Mouse (Mus musculus) embryonic facial prominence, embryonic 12.5 days (tissue): Measurements from ENCODE around the gene Glt6d1. TPM values are rescaled to one million over a fixed set of nuclear protein-coding genes. Genes with fewer than 3 reads are reported as not detected.
A peak's percentile ranks its signal among the peaks of the same experiment; 100 is the strongest.
"Not testable (repeated sequence)": the region's sequence is repeated elsewhere in the genome, so short reads cannot be mapped to it uniquely, and the experiment has no call there.

Source experiments
- ATAC-seq: fragments of 200-750 bp; cut with Nextera tagmentation; 2 replicates; pipeline ENCODE4 v1.8.0; 2017; ENCODE audit not compliant: insufficient number of reproducible peaks, insufficient read depth, low FRiP score, low TSS enrichment
- H3K27ac ChIP-seq: fragments of 300-500 bp; sonication (generic); 2 replicates; pipeline ENCODE4 v1.5.1; 2016; ENCODE audit warnings: mild to moderate bottlenecking
- H3K27me3 ChIP-seq: fragments of 300-500 bp; sonication (generic); 2 replicates; pipeline ENCODE4 v1.6.1; 2016; ENCODE audit warnings: mild to moderate bottlenecking, moderate library complexity
- H3K36me3 ChIP-seq: fragments of 300-500 bp; sonication (generic); 2 replicates; pipeline ENCODE4 v1.6.1; 2016; ENCODE audit warnings: mild to moderate bottlenecking
- H3K4me1 ChIP-seq: fragments of 300-500 bp; sonication (generic); 2 replicates; pipeline ENCODE4 v1.6.1; 2016
- H3K4me2 ChIP-seq: fragments of 300-500 bp; sonication (generic); replicated peaks from 2 replicates; pipeline ENCODE4 v1.6.1; 2016; ENCODE audit warnings: mild to moderate bottlenecking, moderate library complexity
- H3K4me3 ChIP-seq: fragments of 300-500 bp; sonication (generic); 2 replicates; pipeline ENCODE4 v1.5.1; 2016; ENCODE audit warnings: mild to moderate bottlenecking
- H3K9ac ChIP-seq: fragments of 300-500 bp; sonication (generic); 2 replicates; pipeline ENCODE4 v1.6.1; 2016; ENCODE audit warnings: mild to moderate bottlenecking, moderate library complexity
- H3K9me3 ChIP-seq: fragments of 300-500 bp; sonication (generic); 2 replicates; pipeline ENCODE4 v1.6.1; 2016; ENCODE audit warnings: mild to moderate bottlenecking, moderate library complexity
- WGBS: fragments of 180-500 bp; shearing (Covaris S2); methylation state at CpG from one replicate; pipeline ENCODE4 v1.1.7; 2016; 5-methylcytosine and 5-hydroxymethylcytosine counted together
- polyA plus RNA-seq: library from polyadenylated mRNA; unstranded; fragments of >200 nt; fragmentation: Nextera tagmentation; extraction: Ambion mirVana; gene quantifications from 2 replicates; pipeline ENCODE4 v1.2.1, GENCODE M21; 2016

The Glt6d1 gene
- polyA plus RNA-seq = not detected in 2 replicates

GRCm38 (mm10) chr2:25815748-25816147 is at the start of gene Glt6d1:
Gene Glt6d1, minus strand, starts transcription at chr2:25815848.
- not testable (repeated sequence) for H3K4me1 ChIP-seq, H3K36me3 ChIP-seq, H3K27me3 ChIP-seq, ATAC-seq, H3K27ac ChIP-seq, H3K4me2 ChIP-seq, H3K9ac ChIP-seq, H3K9me3 ChIP-seq, H3K4me3 ChIP-seq
- WGBS = 57% methylated on average over 1 of the region's 1 CpGs

DNA sequence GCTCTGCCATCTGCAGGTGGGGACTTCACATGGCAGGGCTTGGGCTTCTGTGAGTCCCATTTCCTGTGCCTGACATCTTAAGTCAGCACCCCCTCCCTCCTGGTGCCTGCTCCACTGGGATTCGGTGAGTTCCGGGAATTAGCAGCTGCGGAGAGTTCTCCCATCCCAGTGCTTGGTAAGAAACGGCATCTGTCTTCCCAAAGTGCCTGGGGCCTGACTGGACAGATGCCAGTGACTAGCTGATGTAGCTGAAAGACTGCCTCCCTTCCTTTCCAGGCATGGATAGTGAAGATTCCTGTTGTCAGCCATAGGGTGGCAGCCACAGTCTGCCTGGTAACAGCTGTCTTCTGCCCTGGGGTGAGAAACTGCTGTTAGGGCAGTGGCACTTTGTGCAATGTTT is 49.8 kb upstream of the Glt6d1 start:
- H3K9ac ChIP-seq = no peak overlapping the region
- no peaks in the 10 kb centered on the region for H3K9me3 ChIP-seq
- H3K4me1 ChIP-seq = peaks cover 14% of the 10 kb centered on the region
- 7% methylated on average over 4 of the region's 4 CpGs for WGBS
- no peak for ATAC-seq
- no peak overlapping the region for H3K4me3 ChIP-seq
- no peak overlapping the region for H3K27ac ChIP-seq
- peaks cover 43% of the 10 kb centered on the region for H3K27me3 ChIP-seq
- no peaks in the 10 kb centered on the region for H3K36me3 ChIP-seq
- no peak overlapping the region for H3K4me2 ChIP-seq

GRCm38 (mm10) chr2:25864230-25864629 is 48.6 kb upstream of the Glt6d1 start:
- no peak overlapping the region for H3K27ac ChIP-seq
- 0 out of 2 replicates have a peak overlapping the region, but pooled peaks have one; percentile 15 for H3K9ac ChIP-seq
- H3K4me2 ChIP-seq = peak overlapping the region; percentile 96
- no peak for ATAC-seq
- peaks cover 43% of the 10 kb centered on the region for H3K27me3 ChIP-seq
- H3K4me1 ChIP-seq = peaks cover 14% of the 10 kb centered on the region
- WGBS = 6% methylated on average over 18 of the region's 18 CpGs
- H3K4me3 ChIP-seq = peak overlapping the region; percentile 42
- H3K9me3 ChIP-seq = no peaks in the 10 kb centered on the region
- H3K36me3 ChIP-seq = no peaks in the 10 kb centered on the region

GRCm38 (mm10) chr2:25863337-25864131 is 47.9 kb upstream of the Glt6d1 start, which contains the start of gene Kcnt1:
Gene Kcnt1, plus strand, starts transcription at chr2:25863734.
- Histone ChIP-seq H3K4me3 (peak within 1 kb of the TSS; percentile 42), H3K36me3 (no peaks in the 10 kb centered on the region), H3K4me1 (peaks cover 14% of the 10 kb centered on the region), H3K27ac (no peak within 1 kb of the TSS), H3K9ac (peak within 1 kb of the TSS; percentile 15; the same call in 1 of the 2 replicates), H3K4me2 (peak within 1 kb of the TSS; percentile 96), H3K27me3 (peaks cover 43% of the 10 kb centered on the region), H3K9me3 (no peaks in the 10 kb centered on the region)
- under 1% methylated on average over 47 of the region's 53 CpGs for WGBS
- ATAC-seq = no peak

GRCm38 (mm10) chr2:25862696-25863270 is 47.1 kb upstream of the Glt6d1 start:
- Histone ChIP-seq H3K36me3 (no peaks in the 10 kb centered on the region), H3K4me3 (no peak overlapping the region), H3K27ac (no peak overlapping the region), H3K9ac (no peak overlapping the region), H3K4me2 (peak overlapping the region; percentile 96), H3K27me3 (peaks cover 43% of the 10 kb centered on the region), H3K4me1 (peaks cover 14% of the 10 kb centered on the region), H3K9me3 (no peaks in the 10 kb centered on the region)
- WGBS = 67% methylated on average over 5 of the region's 5 CpGs
- no peak for ATAC-seq

DNA sequence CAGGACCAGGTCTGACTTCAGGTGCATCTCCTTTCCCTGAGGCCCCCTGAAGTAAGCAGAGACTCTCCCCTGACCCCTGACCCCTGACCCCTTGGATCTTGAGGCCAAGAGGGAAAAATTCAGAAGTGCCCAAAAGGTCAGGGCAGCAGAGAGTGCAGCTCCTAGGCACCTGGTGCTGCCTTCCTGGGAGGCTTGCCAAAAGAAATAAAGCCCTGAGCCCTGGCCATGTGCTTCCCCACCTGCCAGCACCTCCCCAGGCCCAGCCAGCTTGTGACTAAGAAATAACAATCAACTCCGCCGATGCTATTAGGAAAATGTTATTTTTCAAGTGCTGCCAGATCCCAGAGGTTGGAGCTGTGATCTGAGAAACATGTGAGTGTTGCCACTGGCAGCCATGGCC is 46.4 kb upstream of the Glt6d1 start:
- Histone ChIP-seq H3K9me3 (no peaks in the 10 kb centered on the region), H3K27me3 (peaks cover 43% of the 10 kb centered on the region), H3K4me1 (peaks cover 14% of the 10 kb centered on the region), H3K4me2 (no peak overlapping the region), H3K36me3 (no peaks in the 10 kb centered on the region), H3K4me3 (no peak overlapping the region), H3K9ac (no peak overlapping the region), H3K27ac (no peak overlapping the region)
- ATAC-seq = no peak
- 64% methylated on average over 2 of the region's 2 CpGs for WGBS

- WGBS = 72% methylated on average over 3 of the region's 3 CpGs
- H3K9me3 ChIP-seq = no peaks in the 10 kb centered on the region
- no peak overlapping the region for H3K9ac ChIP-seq
- peaks cover 14% of the 10 kb centered on the region for H3K4me1 ChIP-seq
- no peaks in the 10 kb centered on the region for H3K36me3 ChIP-seq
- no peak for ATAC-seq
- H3K4me3 ChIP-seq = no peak overlapping the region
- peaks cover 25% of the 10 kb centered on the region for H3K27me3 ChIP-seq
- no peak overlapping the region for H3K4me2 ChIP-seq
- H3K27ac ChIP-seq = no peak overlapping the region
Measured at GRCm38 (mm10) chr2:25859891-25860290, 44.2 kb upstream of the Glt6d1 start.

DNA sequence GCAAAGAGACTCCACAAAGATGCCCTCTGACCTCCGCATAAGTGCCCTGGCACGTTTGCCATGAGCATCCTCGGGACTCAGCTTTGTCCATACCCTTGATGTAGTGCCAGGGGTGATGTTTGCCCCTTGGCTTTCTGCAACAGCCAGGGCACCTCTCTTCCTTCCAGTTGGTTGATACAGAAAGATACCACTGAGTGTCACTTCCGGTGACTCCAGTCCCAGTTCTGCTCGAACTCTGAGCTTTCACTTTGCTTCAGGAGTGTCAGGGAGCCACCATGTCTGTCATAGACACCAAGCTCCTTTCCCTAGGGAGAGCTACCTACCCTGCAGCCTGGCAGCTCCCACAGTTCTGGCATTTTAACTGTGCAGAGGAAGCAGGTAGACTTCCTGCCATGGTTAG is 38.4 kb upstream of the Glt6d1 start:
- Histone ChIP-seq H3K4me1 (no peaks in the 10 kb centered on the region), H3K4me3 (no peak overlapping the region), H3K27ac (no peak overlapping the region), H3K36me3 (no peaks in the 10 kb centered on the region), H3K27me3 (no peaks in the 10 kb centered on the region), H3K9me3 (no peaks in the 10 kb centered on the region), H3K4me2 (no peak overlapping the region), H3K9ac (no peak overlapping the region)
- WGBS = 77% methylated on average over 5 of the region's 5 CpGs
- no peak for ATAC-seq

GRCm38 (mm10) chr2:25852626-25853025 is 37.0 kb upstream of the Glt6d1 start:
- H3K9ac ChIP-seq = no peak overlapping the region
- no peaks in the 10 kb centered on the region for H3K36me3 ChIP-seq
- H3K9me3 ChIP-seq = no peaks in the 10 kb centered on the region
- H3K4me3 ChIP-seq = no peak overlapping the region
- no peak overlapping the region for H3K27ac ChIP-seq
- H3K4me1 ChIP-seq = no peaks in the 10 kb centered on the region
- H3K27me3 ChIP-seq = no peaks in the 10 kb centered on the region
- H3K4me2 ChIP-seq = no peak overlapping the region
- no peak for ATAC-seq
- WGBS = 45% methylated on average over 3 of the region's 3 CpGs

DNA sequence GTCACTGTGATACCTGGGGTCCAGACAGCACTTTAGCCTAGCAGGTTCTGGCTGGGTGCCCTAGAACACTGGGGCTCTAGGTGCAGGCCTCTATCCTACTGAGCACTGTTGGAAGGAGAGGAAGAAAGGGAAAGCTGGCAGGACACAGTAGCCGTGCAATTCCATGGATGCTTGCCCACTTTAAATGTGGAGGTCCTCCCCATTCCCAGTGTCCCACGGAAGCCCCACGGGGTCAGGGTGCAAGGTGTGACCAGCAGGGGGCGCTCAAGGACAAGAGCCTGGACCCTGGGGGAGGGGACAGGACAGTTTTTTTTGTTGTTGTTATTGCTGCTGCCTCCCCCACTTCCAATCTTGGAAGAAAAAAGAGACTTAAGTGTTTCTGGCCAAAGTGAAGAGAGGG is 34.7 kb upstream of the Glt6d1 start:
- H3K9me3 ChIP-seq = no peaks in the 10 kb centered on the region
- ATAC-seq = no peak
- WGBS = 17% methylated on average over 4 of the region's 4 CpGs

DNA sequence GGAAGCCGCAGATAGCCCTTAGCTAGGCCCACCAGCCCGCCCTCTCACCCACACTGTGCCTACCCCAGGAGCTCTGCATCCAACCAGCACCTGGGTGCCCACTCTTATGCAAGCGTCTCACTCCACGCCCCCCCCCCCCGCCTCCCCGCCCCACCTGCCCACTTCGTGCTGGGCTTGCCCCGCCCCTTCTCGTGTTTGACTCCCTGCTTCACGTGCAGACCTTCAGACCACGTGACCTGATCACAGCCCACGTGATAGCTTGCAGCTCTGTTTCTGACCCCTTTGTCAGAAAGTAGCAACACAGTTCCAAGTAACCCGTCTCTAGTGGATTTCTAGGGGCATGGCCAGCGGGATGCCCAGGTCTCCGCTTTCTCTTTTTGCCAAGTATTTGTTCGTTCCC is 31.6 kb upstream of the Glt6d1 start, which contains the start of gene Sohlh1:
TSS of gene Sohlh1 (minus strand) at position 23 of the 400 bp plus-strand sequence.
- WGBS = 77% methylated on average over 14 of the region's 16 CpGs
- ATAC-seq = no peak
- Histone ChIP-seq H3K27me3 (no peaks in the 10 kb centered on the region), H3K4me2 (no peak within 1 kb of the TSS), H3K9me3 (no peaks in the 10 kb centered on the region), H3K36me3 (no peaks in the 10 kb centered on the region), H3K4me1 (no peaks in the 10 kb centered on the region), H3K9ac (no peak within 1 kb of the TSS), H3K27ac (0 out of 2 replicates have a peak within 1 kb of the TSS, but pooled peaks have one; percentile 11), H3K4me3 (no peak within 1 kb of the TSS)

More for the DNA sequence above, 34.7 kb upstream of the Glt6d1 start:
- Histone ChIP-seq H3K27ac (no peak overlapping the region), H3K4me3 (no peak overlapping the region), H3K9ac (no peak overlapping the region), H3K4me2 (no peak overlapping the region), H3K27me3 (no peaks in the 10 kb centered on the region), H3K36me3 (no peaks in the 10 kb centered on the region), H3K4me1 (no peaks in the 10 kb centered on the region)

- no peaks in the 10 kb centered on the region for H3K4me1 ChIP-seq
- H3K4me2 ChIP-seq = no peak overlapping the region
- WGBS = 76% methylated on average over 8 of the region's 8 CpGs
- 0 out of 2 replicates have a peak overlapping the region, but pooled peaks have one; percentile 11 for H3K27ac ChIP-seq
- H3K27me3 ChIP-seq = no peaks in the 10 kb centered on the region
- H3K4me3 ChIP-seq = no peak overlapping the region
- no peak overlapping the region for H3K9ac ChIP-seq
- H3K36me3 ChIP-seq = no peaks in the 10 kb centered on the region
- H3K9me3 ChIP-seq = no peaks in the 10 kb centered on the region
- no peak for ATAC-seq
Measured at GRCm38 (mm10) chr2:25846516-25846915, 30.9 kb upstream of the Glt6d1 start.
